Mouse (Mus musculus): ENCODE results near the gene Mtus2. TPM values are rescaled to one million over a fixed set of nuclear protein-coding genes. Genes with fewer than 3 reads are reported as not detected.

Gene Mtus2
- polyA plus RNA-seq, 1 experiment from 2014 or later = 17.9 TPM

DNA sequence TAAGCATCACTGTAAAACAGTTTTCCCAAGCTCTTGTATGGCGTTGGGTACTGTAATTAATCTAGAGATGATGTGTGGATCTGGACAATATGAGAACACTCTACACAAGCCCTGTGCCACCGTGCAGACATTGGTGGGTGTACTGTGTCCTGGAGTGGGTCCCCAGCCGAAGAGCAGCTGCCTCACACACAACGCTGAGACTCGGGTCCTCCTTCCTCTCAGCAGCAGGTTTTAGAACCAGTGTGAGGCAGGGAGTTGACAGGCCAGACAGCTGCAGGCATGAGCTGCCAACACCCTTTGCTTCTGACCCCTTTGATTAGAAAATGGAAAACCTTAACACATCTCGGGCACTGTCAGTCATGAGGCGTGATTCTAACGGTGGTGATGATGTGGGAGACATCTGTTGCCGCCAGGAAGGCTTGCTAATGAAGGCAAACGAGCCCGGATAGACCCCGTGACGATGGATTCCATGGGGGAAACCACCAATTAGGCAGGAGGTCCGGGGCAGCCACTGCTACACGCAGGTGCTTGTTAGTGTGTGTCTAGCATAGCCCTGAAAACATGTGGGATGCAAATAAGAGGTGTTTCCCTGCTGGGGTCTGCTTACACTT, 158.2 kb downstream of the Mtus2 start:
- peak; percentile 63 for ATAC-seq
- H3K9me3 ChIP-seq (ENCODE audit: control insufficient read depth, low read length) = no peaks in the 10 kb centered on the region
- no peak overlapping the region for H3K27ac ChIP-seq (ENCODE audit: low read length)

DNA sequence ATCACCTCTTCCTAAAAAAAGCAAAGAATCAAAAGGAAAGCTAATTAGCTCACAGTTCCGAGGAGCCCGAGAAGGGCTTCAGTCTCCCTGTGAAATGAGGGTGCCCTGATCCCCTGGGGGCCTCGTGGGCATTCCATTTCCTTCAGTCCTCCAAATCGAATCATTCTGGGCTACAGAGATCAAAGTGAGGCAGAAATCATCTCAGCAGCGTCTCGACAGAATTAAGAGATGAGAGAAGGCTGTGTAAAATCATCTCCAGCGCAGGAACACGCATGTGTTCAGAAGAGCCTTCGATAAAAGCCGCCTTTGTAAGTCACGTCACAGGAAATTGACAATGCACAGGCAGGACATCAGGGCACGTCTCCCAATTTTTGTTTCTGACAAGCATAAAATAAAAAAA, 167.2 kb downstream of the Mtus2 start:
- Histone ChIP-seq H3K27ac (ENCODE audit: low read length) (no peak overlapping the region), H3K9me3 (ENCODE audit: control insufficient read depth, low read length) (0 out of 2 replicates have a peak, but pooled peaks cover 2% of the 10 kb centered on the region), H3K4me2 (ENCODE audit: low read length) (no peak overlapping the region), H3K27me3 (replicated peaks; ENCODE audit: control insufficient read depth, insufficient read depth, low read length) (no peaks in the 10 kb centered on the region), H3K36me3 (ENCODE audit: control insufficient read depth, insufficient read depth) (no peaks in the 10 kb centered on the region), H3K4me3 (replicated peaks; ENCODE audit: low read length) (no peak overlapping the region), H3K4me1 (replicated peaks; ENCODE audit: control insufficient read depth, insufficient read depth, low read length) (no peaks in the 10 kb centered on the region), H3K9ac (replicated peaks; ENCODE audit: low read depth, low read length) (no peak overlapping the region)
- 70% methylated on average over 12 of the region's 12 CpGs for WGBS
- no peak for ATAC-seq

More for the DNA sequence above, 158.2 kb downstream of the Mtus2 start:
- Histone ChIP-seq H3K9ac (replicated peaks; ENCODE audit: low read depth, low read length) (no peak overlapping the region), H3K27me3 (replicated peaks; ENCODE audit: control insufficient read depth, insufficient read depth, low read length) (no peaks in the 10 kb centered on the region), H3K4me1 (replicated peaks; ENCODE audit: control insufficient read depth, insufficient read depth, low read length) (0 out of 2 replicates have a peak, but pooled peaks cover 4% of the 10 kb centered on the region), H3K36me3 (ENCODE audit: control insufficient read depth, insufficient read depth) (no peaks in the 10 kb centered on the region), H3K4me3 (replicated peaks; ENCODE audit: low read length) (no peak overlapping the region), H3K4me2 (ENCODE audit: low read length) (no peak overlapping the region)
- 43% methylated on average over 15 of the region's 15 CpGs for WGBS

- Histone ChIP-seq H3K4me3 (replicated peaks; ENCODE audit: low read length) (no peak overlapping the region), H3K4me1 (replicated peaks; ENCODE audit: control insufficient read depth, insufficient read depth, low read length) (peaks cover 7% of the 10 kb centered on the region), H3K9me3 (ENCODE audit: control insufficient read depth, low read length) (no peaks in the 10 kb centered on the region), H3K36me3 (ENCODE audit: control insufficient read depth, insufficient read depth) (no peaks in the 10 kb centered on the region), H3K27ac (ENCODE audit: low read length) (peak overlapping the region; percentile 8; the same call in 1 of the 2 replicates), H3K9ac (replicated peaks; ENCODE audit: low read depth, low read length) (no peak overlapping the region), H3K4me2 (ENCODE audit: low read length) (no peak overlapping the region; the same call in 1 of the 2 replicates), H3K27me3 (replicated peaks; ENCODE audit: control insufficient read depth, insufficient read depth, low read length) (no peaks in the 10 kb centered on the region)
- 40% methylated on average over 8 of the region's 8 CpGs for WGBS
- peak; percentile 51 for ATAC-seq
Observed at GRCm38 (mm10) chr5:148130691-148131457, 173.8 kb downstream of the Mtus2 start.

DNA sequence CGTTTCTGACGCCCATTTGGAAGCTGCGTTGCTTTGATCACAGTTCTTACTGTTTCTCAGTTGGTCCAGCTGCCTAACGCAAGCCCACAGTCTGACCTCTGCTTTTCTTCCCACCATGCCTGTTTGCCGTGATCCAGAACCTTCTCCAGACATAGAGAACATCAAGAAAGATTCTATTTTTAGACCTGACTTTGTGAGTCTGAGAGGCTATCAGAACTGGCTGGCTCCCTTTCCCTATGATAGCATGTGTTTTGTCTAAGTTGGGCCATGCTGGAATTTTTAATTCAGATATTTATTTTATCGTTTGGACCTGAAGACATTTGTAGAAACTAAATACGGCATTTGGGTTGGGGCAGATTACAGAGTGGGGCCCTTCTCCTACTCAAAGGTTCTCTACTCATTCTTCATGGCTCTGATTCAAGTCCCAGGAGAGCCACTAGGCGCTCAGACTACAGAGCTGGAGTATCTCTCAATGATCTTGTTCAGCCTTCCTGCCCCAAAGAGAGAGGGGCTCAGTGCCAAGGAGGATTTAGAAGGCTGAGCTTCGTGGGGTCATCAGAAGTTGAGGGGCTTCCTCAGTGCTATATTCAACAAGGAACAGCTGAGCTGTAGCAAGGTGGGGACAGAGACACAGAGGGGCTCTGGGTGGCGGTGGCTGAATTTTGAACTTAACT, 174.5 kb downstream of the Mtus2 start:
- Histone ChIP-seq H3K4me3 (replicated peaks; ENCODE audit: low read length) (no peak overlapping the region), H3K4me1 (replicated peaks; ENCODE audit: control insufficient read depth, insufficient read depth, low read length) (peaks cover 7% of the 10 kb centered on the region), H3K27ac (ENCODE audit: low read length) (peak overlapping the region; percentile 8; the same call in 1 of the 2 replicates), H3K27me3 (replicated peaks; ENCODE audit: control insufficient read depth, insufficient read depth, low read length) (no peaks in the 10 kb centered on the region), H3K9me3 (ENCODE audit: control insufficient read depth, low read length) (no peaks in the 10 kb centered on the region), H3K9ac (replicated peaks; ENCODE audit: low read depth, low read length) (no peak overlapping the region), H3K36me3 (ENCODE audit: control insufficient read depth, insufficient read depth) (no peaks in the 10 kb centered on the region), H3K4me2 (ENCODE audit: low read length) (no peak overlapping the region; the same call in 1 of the 2 replicates)
- WGBS = 62% methylated on average over 10 of the region's 10 CpGs
- no peak for ATAC-seq

DNA sequence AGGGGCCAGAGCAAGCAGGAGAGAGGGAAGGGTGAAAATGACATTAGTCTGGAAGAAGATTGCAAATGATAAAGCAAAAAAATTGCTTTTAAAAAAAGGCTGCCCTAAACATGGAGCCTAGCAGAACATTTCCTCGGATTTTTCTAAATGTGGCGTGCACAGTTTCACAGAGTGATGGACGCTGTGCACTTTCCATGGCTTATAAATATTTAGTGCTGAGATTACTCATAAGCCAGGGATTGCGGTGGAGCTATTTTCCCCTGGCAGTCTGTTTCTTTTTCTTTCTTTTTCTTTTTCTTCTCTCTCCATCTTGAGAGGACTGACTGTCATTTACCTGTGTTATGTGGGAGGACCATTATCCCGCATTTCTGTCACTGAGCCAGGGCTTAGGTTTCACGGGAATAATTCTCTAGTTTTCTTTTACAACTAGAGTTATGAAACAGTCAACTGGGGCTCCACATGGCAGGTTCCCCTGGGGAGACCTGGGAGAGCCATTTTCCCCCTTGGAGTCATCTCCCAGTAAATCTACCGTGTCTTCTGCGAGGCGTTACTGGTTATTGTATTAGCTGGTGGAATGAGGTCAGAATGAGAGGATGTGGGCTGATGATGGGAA, 176.4 kb downstream of the Mtus2 start:
- Histone ChIP-seq H3K9me3 (ENCODE audit: control insufficient read depth, low read length) (no peaks in the 10 kb centered on the region), H3K27ac (ENCODE audit: low read length) (no peak overlapping the region), H3K9ac (replicated peaks; ENCODE audit: low read depth, low read length) (no peak overlapping the region), H3K4me3 (replicated peaks; ENCODE audit: low read length) (no peak overlapping the region), H3K4me1 (replicated peaks; ENCODE audit: control insufficient read depth, insufficient read depth, low read length) (peaks cover 7% of the 10 kb centered on the region), H3K27me3 (replicated peaks; ENCODE audit: control insufficient read depth, insufficient read depth, low read length) (no peaks in the 10 kb centered on the region), H3K4me2 (ENCODE audit: low read length) (no peak overlapping the region), H3K36me3 (ENCODE audit: control insufficient read depth, insufficient read depth) (no peaks in the 10 kb centered on the region)
- ATAC-seq = no peak
- 83% methylated on average over 9 of the region's 9 CpGs for WGBS

DNA sequence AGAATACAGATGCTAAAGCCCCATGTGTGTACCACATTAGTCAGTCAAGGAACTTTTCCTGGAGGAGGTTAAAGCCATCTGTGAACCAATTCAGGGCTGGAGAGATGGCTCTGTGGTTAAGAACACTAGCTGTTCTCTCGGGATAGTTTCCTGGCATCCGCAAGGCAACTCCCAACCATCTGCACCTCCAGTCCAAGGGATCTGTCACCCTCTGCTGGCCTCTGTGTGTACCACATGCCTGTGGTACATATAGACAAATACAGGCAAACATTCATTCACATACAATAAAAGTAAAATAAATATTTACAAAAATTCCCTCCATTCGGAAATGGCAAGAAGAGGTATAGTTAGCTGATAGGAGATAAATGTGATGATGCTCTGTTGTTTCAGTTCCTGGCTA, 184.5 kb downstream of the Mtus2 start:
- Histone ChIP-seq H3K9me3 (ENCODE audit: control insufficient read depth, low read length) (no peaks in the 10 kb centered on the region; the same call in 1 of the 2 replicates), H3K9ac (replicated peaks; ENCODE audit: low read depth, low read length) (no peak overlapping the region), H3K4me2 (ENCODE audit: low read length) (no peak overlapping the region), H3K4me3 (replicated peaks; ENCODE audit: low read length) (no peak overlapping the region), H3K27ac (ENCODE audit: low read length) (no peak overlapping the region), H3K4me1 (replicated peaks; ENCODE audit: control insufficient read depth, insufficient read depth, low read length) (peaks cover 6% of the 10 kb centered on the region), H3K36me3 (ENCODE audit: control insufficient read depth, insufficient read depth) (no peaks in the 10 kb centered on the region), H3K27me3 (replicated peaks; ENCODE audit: control insufficient read depth, insufficient read depth, low read length) (no peaks in the 10 kb centered on the region)
- WGBS = 89% methylated on average over 3 of the region's 3 CpGs
- ATAC-seq = no peak

- no peaks in the 10 kb centered on the region for H3K36me3 ChIP-seq (ENCODE audit: control insufficient read depth, insufficient read depth)
- H3K4me3 ChIP-seq (replicated peaks; ENCODE audit: low read length) = no peak overlapping the region
- no peaks in the 10 kb centered on the region for H3K27me3 ChIP-seq (replicated peaks; ENCODE audit: control insufficient read depth, insufficient read depth, low read length)
- H3K4me2 ChIP-seq (ENCODE audit: low read length) = no peak overlapping the region
- no peak overlapping the region for H3K9ac ChIP-seq (replicated peaks; ENCODE audit: low read depth, low read length)
- WGBS = 54% methylated on average over 12 of the region's 12 CpGs
- peak; percentile 67 for ATAC-seq
- peaks cover 10% of the 10 kb centered on the region for H3K4me1 ChIP-seq (replicated peaks; ENCODE audit: control insufficient read depth, insufficient read depth, low read length)
- no peaks in the 10 kb centered on the region; the same call in none of the 2 replicates for H3K9me3 ChIP-seq (ENCODE audit: control insufficient read depth, low read length)
- H3K27ac ChIP-seq (ENCODE audit: low read length) = no peak overlapping the region; the same call in 1 of the 2 replicates
Observed at GRCm38 (mm10) chr5:148146200-148146823, 189.2 kb downstream of the Mtus2 start.

DNA sequence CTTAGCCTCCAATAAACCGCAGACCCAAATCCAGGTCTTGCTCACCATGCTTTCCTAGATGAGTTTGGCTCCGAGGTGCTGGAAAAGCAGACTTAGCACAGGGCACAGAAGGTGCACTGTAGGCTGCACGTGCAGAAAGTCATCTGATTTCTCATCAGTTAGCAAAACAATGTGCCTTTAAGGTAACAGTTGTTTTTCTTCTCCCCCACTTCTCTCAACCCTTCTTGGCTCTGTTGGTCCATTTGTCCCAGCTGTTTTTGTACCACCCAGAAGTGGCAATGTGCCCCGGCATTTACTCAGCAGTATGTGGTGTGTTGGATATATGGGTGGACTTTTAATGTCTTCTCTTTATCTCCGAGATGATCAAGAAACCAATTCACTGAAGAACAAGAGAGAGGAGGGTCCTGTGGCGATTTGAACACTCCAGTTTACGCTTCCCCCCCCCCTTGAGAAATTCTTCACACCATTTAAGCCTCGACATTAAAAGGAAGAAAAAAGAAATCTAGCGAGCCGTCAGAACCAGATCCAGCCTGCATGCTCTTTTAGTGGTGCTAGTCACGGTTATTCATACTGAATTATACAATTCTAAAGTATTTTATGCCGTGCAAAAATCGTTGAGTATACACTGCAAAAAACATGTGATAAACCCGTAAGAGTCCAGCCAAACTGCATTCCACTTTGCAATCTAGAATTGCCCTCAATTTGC, 194.9 kb downstream of the Mtus2 start:
- Histone ChIP-seq H3K4me2 (ENCODE audit: low read length) (peak overlapping the region; percentile 1; the same call in 1 of the 2 replicates), H3K9ac (replicated peaks; ENCODE audit: low read depth, low read length) (no peak overlapping the region), H3K4me3 (replicated peaks; ENCODE audit: low read length) (no peak overlapping the region), H3K4me1 (replicated peaks; ENCODE audit: control insufficient read depth, insufficient read depth, low read length) (peaks cover 17% of the 10 kb centered on the region), H3K36me3 (ENCODE audit: control insufficient read depth, insufficient read depth) (no peaks in the 10 kb centered on the region), H3K27ac (ENCODE audit: low read length) (no peak overlapping the region), H3K9me3 (ENCODE audit: control insufficient read depth, low read length) (no peaks in the 10 kb centered on the region; the same call in 1 of the 2 replicates), H3K27me3 (replicated peaks; ENCODE audit: control insufficient read depth, insufficient read depth, low read length) (no peaks in the 10 kb centered on the region)
- WGBS = 40% methylated on average over 14 of the region's 14 CpGs
- peak; percentile 35; the same call in 1 of the 2 replicates for ATAC-seq
